Mouse (Mus musculus): ENCODE data around the gene Atp6v0d1.

The Atp6v0d1 gene

GRCm38 (mm10) chr8:105537011-105537677 is 28.7 kb downstream of the Atp6v0d1 start:
- no peak for DNase-seq (ENCODE audit: low read depth, low spot score)

GRCm38 (mm10) chr8:105536546-105536945 is 29.3 kb downstream of the Atp6v0d1 start:
- DNase-seq (ENCODE audit: low read depth, low spot score), result no peak

GRCm38 (mm10) chr8:105533892-105534329 is 31.9 kb downstream of the Atp6v0d1 start:
- DNase-seq (ENCODE audit: low read depth, low spot score), result peak; percentile 76

GRCm38 (mm10) chr8:105533439-105533838 is 32.4 kb downstream of the Atp6v0d1 start:
- DNase-seq (ENCODE audit: low read depth, low spot score), result no peak

- DNase-seq (ENCODE audit: low read depth, low spot score), result peak; percentile 69
Observed at GRCm38 (mm10) chr8:105531774-105532173, 34.1 kb downstream of the Atp6v0d1 start.

- no peak for DNase-seq (ENCODE audit: low read depth, low spot score)
Observed at GRCm38 (mm10) chr8:105529271-105529670, 36.6 kb downstream of the Atp6v0d1 start.

GRCm38 (mm10) chr8:105528206-105528605 is 37.6 kb downstream of the Atp6v0d1 start:
- no peak for DNase-seq (ENCODE audit: low read depth, low spot score)

- no peak for DNase-seq (ENCODE audit: low read depth, low spot score)
Observed at GRCm38 (mm10) chr8:105527110-105527509, 38.7 kb downstream of the Atp6v0d1 start.

GRCm38 (mm10) chr8:105522890-105523289 is 43.0 kb downstream of the Atp6v0d1 start:
- DNase-seq (ENCODE audit: low read depth, low spot score), result no peak

- no peak for DNase-seq (ENCODE audit: low read depth, low spot score)
Observed at GRCm38 (mm10) chr8:105521995-105522769, 43.7 kb downstream of the Atp6v0d1 start.

GRCm38 (mm10) chr8:105521061-105521460 is 44.8 kb downstream of the Atp6v0d1 start:
- DNase-seq (ENCODE audit: low read depth, low spot score), result no peak

GRCm38 (mm10) chr8:105520521-105520920 is 45.3 kb downstream of the Atp6v0d1 start:
- no peak for DNase-seq (ENCODE audit: low read depth, low spot score)

- DNase-seq (ENCODE audit: low read depth, low spot score), result no peak
Observed at GRCm38 (mm10) chr8:105519591-105519990, 46.3 kb downstream of the Atp6v0d1 start.

- DNase-seq (ENCODE audit: low read depth, low spot score), result no peak
Observed at GRCm38 (mm10) chr8:105518436-105519313, 47.2 kb downstream of the Atp6v0d1 start, which contains the start of gene Hsd11b2. Hsd11b2 (plus strand) TSS chr8:105518755.

GRCm38 (mm10) chr8:105517346-105517745 is 48.5 kb downstream of the Atp6v0d1 start:
- DNase-seq (ENCODE audit: low read depth, low spot score), result no peak

GRCm38 (mm10) chr8:105516018-105516645 is 49.7 kb downstream of the Atp6v0d1 start:
- peak; percentile 97 for DNase-seq (ENCODE audit: low read depth, low spot score)

- peak; percentile 52 for DNase-seq (ENCODE audit: low read depth, low spot score)
Observed at GRCm38 (mm10) chr8:105514656-105515055, 51.2 kb downstream of the Atp6v0d1 start.

- no peak for DNase-seq (ENCODE audit: low read depth, low spot score)
Observed at GRCm38 (mm10) chr8:105514194-105514593, 51.7 kb downstream of the Atp6v0d1 start.

- no peak for DNase-seq (ENCODE audit: low read depth, low spot score)
Observed at GRCm38 (mm10) chr8:105509997-105510735, 55.7 kb downstream of the Atp6v0d1 start.

GRCm38 (mm10) chr8:105508758-105509157 is 57.1 kb downstream of the Atp6v0d1 start:
- no peak for DNase-seq (ENCODE audit: low read depth, low spot score)

- DNase-seq (ENCODE audit: low read depth, low spot score), result no peak
Observed at GRCm38 (mm10) chr8:105506977-105507376, 58.9 kb downstream of the Atp6v0d1 start.
